Mouse (Mus musculus) neural tube, embryonic 10.5 days (tissue): ENCODE measurements around the gene Rpl9-ps6.

ENCODE experiments used
- DNase-seq: peaks from one replicate; pipeline ENCODE4 v3.0.0-alpha.2; 2017; ENCODE audit warnings: low spot score; ENCODE audit errors: extremely low spot score

The Rpl9-ps6 gene

DNA sequence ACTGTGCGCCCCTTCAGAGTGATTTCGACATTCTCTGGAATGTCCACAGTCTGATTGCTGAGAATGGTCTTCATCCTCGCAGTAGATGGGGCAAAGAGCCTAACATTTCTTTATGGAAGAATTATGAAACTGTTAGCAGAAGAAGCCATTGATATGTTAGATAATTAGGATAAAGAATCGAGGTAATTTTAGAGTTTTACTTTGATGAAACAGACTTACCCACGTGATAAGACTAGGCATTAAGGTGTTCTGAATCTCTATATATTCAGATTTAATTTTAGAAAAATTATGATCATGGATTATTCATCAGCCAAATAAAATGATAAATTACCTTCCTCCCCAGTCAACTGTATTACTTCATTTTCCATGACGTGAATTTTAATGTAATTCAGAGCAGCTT is at the start of gene Rpl9-ps6:
Gene Rpl9-ps6 (minus strand): TSS at position 101 of the 400 bp plus-strand sequence.
- DNase-seq: no peak

GRCm38 (mm10) chr19:32512518-32512917 is 46.1 kb upstream of the Rpl9-ps6 start:
- no peak for DNase-seq

DNA sequence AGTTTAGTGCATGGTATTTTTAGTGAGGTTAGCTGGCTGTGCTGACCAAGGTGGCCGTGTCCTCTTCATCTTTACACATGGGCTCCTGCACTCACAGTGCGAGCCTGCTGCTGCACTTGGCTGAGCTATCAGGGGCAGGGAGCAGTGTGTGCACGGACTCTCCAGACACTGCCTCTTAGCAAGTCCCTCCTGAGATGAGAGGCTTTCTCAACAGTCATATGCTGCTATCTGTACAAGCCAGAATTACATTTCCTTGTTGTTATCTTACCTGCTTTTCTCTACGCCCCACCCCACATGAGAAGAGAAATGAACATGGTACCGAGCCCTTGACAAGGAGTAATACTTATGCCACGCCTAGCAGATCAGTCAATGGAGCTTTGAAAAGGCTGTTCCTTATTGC is 44.6 kb upstream of the Rpl9-ps6 start:
- DNase-seq: no peak

GRCm38 (mm10) chr19:32510267-32510666 is 43.9 kb upstream of the Rpl9-ps6 start:
- no peak for DNase-seq

- no peak for DNase-seq
Observed at GRCm38 (mm10) chr19:32507526-32507925, 41.1 kb upstream of the Rpl9-ps6 start.

DNA sequence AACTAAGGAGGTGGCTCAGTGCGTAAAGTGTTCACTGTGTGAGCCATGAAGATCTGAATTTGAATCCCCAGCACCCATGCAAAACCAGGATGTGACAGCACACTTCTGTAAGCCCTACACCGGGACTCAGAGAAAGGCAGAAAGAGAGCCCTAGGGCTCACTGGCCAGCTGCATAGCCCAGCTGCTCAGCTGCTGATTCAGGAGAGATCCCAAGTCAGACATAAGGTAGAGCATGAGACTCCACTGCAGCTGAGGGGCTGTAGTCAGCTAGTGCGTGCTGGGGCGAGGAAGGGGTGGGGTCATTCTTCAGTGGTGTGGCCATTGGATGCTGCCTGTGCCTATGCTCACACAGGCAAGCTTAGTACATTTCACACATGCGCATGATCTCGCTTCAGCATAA is 40.7 kb upstream of the Rpl9-ps6 start:
- no peak for DNase-seq

GRCm38 (mm10) chr19:32506514-32506913 is 40.1 kb upstream of the Rpl9-ps6 start:
- DNase-seq: no peak

DNA sequence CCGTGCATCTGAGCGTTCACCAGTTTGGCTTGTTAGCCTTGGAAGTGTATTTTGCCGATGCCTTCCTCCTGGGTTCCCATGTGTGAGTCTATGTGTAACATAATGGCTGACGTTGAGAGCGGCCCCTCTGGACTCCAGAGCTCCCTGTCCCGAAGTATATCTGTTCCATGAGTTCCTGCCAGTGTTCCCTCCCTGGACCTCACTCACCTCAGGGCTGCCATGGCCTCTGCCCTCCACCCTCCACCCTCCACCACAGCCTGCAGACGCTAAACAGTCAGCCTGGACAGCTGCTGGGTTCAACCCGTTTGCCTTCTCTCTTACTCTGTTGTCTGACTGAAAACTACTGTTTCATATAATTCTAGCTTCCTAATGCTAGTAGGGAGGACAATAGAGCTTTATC is 39.7 kb upstream of the Rpl9-ps6 start:
- DNase-seq: no peak

- DNase-seq: no peak
Observed at GRCm38 (mm10) chr19:32501414-32501813, 35.0 kb upstream of the Rpl9-ps6 start.

GRCm38 (mm10) chr19:32498002-32498401 is 31.6 kb upstream of the Rpl9-ps6 start:
- no peak for DNase-seq

DNA sequence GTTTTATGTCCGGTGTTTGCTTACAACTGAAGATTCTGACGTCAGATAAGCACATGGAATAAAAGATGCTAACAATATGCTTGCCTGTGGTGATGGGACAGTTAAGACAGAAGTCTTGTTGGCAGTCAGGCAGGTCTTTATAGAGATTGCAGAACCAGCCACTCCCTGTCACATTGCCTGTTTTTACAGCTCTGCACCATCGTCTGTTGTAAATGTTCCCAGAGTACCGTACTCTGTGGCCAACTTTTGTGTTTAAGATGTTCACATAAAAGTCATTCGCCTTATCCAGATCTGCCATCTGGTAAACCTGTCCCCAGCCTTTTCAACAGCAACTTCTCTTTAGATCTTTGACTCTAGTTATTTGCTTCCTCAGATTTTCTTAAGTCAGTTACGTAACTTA is 31.0 kb upstream of the Rpl9-ps6 start:
- DNase-seq: no peak

GRCm38 (mm10) chr19:32495034-32495433 is 28.7 kb upstream of the Rpl9-ps6 start:
- no peak for DNase-seq

DNA sequence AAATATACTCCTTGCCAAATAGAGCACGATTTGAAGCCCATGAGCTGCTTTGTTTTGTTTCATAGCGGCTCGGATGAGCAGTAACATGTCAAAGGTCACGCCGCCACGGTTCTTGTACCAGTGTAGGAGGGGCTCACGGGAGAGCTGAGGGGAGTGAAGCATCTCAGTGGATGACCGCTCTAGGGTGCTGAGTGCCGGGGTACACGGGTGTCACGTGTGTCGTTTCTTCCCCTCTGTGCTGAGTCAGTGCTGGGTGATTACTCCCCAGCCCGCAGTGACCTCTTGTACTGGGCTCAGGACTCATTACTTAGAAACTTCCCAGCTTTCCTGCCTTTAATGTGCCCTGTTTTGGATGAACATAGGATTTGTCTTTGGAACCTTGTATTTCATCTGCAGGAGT is 28.2 kb upstream of the Rpl9-ps6 start:
- no peak for DNase-seq

DNA sequence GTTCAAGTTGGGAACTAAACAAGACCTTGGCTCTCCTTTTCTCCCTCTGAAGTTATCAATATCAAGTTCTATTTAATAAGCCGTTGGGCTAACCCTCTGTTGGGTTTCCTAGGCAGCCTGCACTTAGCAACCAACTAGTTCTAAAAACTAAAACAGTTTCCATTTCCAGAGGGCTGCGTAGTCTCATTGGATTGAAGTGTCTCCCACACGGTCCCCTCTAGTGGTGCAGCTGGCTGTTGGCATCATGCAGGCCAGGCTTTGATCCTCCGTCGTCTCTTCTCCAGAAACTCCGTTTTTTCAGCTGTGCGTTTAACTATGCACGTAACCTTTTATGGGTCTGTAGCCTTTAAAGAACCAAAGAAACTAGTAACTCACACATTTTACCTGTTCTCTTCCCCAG is 27.1 kb upstream of the Rpl9-ps6 start:
- no peak for DNase-seq

GRCm38 (mm10) chr19:32492981-32493380 is 26.6 kb upstream of the Rpl9-ps6 start:
- DNase-seq: no peak

DNA sequence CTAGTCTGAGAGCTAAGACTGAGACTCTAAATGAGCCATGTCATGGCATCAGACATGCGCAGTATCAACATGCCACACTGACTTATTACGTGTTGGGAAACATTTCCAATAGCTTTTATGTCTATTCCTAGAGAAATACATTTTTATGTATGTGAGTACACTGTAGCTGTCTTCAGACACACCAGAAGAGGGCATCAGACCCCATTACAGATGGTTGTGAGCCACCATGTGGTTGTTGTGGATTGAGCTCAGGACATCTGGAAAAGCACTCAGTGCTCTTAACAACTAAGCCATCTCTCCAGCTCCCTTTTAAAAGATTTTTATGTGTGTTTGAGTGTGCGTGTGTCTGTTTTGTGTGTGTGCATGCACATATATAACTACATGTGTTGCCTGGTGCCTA is 26.0 kb upstream of the Rpl9-ps6 start:
- DNase-seq: no peak

DNA sequence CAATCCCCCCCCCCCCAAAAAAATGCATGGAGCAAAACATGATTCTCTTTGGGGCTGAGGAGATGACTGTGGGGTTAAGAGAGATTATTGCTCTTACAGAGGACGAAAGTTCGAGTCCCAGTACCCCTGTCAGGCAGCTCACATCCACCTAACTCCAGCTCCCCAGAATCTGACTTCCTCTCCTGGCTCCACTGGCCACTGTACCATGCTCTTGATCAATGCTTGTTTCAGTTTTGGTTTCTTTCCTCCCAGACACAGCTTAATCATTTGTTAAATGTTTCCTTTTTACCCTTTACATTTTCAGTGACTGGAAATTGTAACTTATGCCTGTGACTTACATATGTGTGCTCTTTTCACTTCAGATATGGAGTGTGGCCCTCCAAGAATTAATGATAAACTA is 24.6 kb upstream of the Rpl9-ps6 start:
- no peak for DNase-seq

- no peak for DNase-seq
Observed at GRCm38 (mm10) chr19:32489166-32489895, 23.0 kb upstream of the Rpl9-ps6 start.

DNA sequence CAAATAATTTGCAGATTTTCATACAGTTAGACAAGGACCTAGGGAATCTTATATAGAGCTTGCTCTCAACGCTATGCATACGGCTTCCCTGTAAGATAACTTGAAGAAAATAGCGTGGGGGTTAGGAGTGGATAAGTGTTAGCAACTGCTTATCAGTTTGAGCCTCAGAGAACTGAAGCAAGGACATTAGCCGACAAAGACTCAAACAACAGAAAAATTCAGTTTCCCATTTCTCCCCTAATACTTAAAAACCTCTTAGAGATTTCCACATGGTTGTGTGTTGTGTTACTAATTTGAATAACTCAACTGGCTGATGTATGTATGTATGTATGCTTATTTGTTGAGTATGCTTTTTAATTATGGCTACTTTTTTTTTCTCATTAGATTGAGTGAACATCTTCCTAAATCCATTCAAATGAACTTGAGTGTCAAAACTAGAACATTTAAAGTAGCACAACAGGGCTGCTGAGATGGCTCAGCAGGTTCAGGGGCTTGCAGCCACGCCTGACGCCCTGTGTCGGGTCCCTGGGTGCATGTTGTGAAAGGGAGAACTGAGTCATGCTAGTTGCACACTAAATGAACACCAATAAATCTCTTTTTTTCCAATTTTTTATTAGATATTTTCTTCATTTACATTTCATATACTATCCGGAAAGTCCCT is 21.3 kb upstream of the Rpl9-ps6 start:
- DNase-seq: no peak

- peak; percentile 60 for DNase-seq
Observed at GRCm38 (mm10) chr19:32486106-32486724, 19.8 kb upstream of the Rpl9-ps6 start.

- peak; percentile 93 for DNase-seq
Observed at GRCm38 (mm10) chr19:32485681-32486105, 19.3 kb upstream of the Rpl9-ps6 start, which contains the start of gene Minpp1. TSS of gene Minpp1 (plus strand) at chr19:32485769.

GRCm38 (mm10) chr19:32484941-32485660 is 18.7 kb upstream of the Rpl9-ps6 start:
- no peak for DNase-seq
